Mouse (Mus musculus) kidney, adult 11 months (tissue): ENCODE measurements around the gene Vmn1r40.

Experiments
- DNase-seq: peaks from one replicate; pipeline ENCODE4 v3.0.0; 2022

Gene Vmn1r40

GRCm38 (mm10) chr6:89707240-89707639 is at the start of gene Vmn1r40:
Vmn1r40 (plus strand) TSS chr6:89707540.
- no peak for DNase-seq

- DNase-seq, result no peak
Observed at GRCm38 (mm10) chr6:89658342-89658741, 49.0 kb upstream of the Vmn1r40 start.

- DNase-seq, result no peak
Observed at GRCm38 (mm10) chr6:89658931-89659330, 48.4 kb upstream of the Vmn1r40 start.

- DNase-seq, result no peak
Observed at GRCm38 (mm10) chr6:89659692-89660423, 47.5 kb upstream of the Vmn1r40 start.

- DNase-seq, result no peak
Observed at GRCm38 (mm10) chr6:89660490-89660889, 46.9 kb upstream of the Vmn1r40 start.

GRCm38 (mm10) chr6:89662521-89662920 is 44.8 kb upstream of the Vmn1r40 start:
- no peak for DNase-seq

GRCm38 (mm10) chr6:89665155-89665554 is 42.2 kb upstream of the Vmn1r40 start:
- DNase-seq, result no peak

GRCm38 (mm10) chr6:89665667-89666066 is 41.7 kb upstream of the Vmn1r40 start:
- no peak for DNase-seq

- DNase-seq, result no peak
Observed at GRCm38 (mm10) chr6:89666976-89667375, 40.4 kb upstream of the Vmn1r40 start.

- DNase-seq, result no peak
Observed at GRCm38 (mm10) chr6:89669556-89669955, 37.8 kb upstream of the Vmn1r40 start.

GRCm38 (mm10) chr6:89671431-89671830 is 35.9 kb upstream of the Vmn1r40 start:
- no peak for DNase-seq

GRCm38 (mm10) chr6:89672641-89673040 is 34.7 kb upstream of the Vmn1r40 start:
- DNase-seq, result no peak

GRCm38 (mm10) chr6:89673135-89673780 is 34.1 kb upstream of the Vmn1r40 start:
- no peak for DNase-seq

GRCm38 (mm10) chr6:89678522-89678921 is 28.8 kb upstream of the Vmn1r40 start:
- DNase-seq, result no peak

GRCm38 (mm10) chr6:89679291-89679835 is 28.0 kb upstream of the Vmn1r40 start:
- DNase-seq, result peak; percentile 45

GRCm38 (mm10) chr6:89680155-89680554 is 27.2 kb upstream of the Vmn1r40 start:
- peak; percentile 78 for DNase-seq

GRCm38 (mm10) chr6:89684231-89684630 is 23.1 kb upstream of the Vmn1r40 start:
- no peak for DNase-seq

GRCm38 (mm10) chr6:89687100-89687499 is 20.2 kb upstream of the Vmn1r40 start:
- no peak for DNase-seq

GRCm38 (mm10) chr6:89706624-89707023 is 716 bp upstream of the Vmn1r40 start:
- DNase-seq, result no peak

GRCm38 (mm10) chr6:89718051-89718450 is 10.7 kb downstream of the Vmn1r40 start:
- DNase-seq, result no peak

- DNase-seq, result no peak
Observed at GRCm38 (mm10) chr6:89740466-89740865, 33.1 kb downstream of the Vmn1r40 start, which contains the start of gene Vmn1r41. Vmn1r41 (plus strand) TSS chr6:89740766.

GRCm38 (mm10) chr6:89742811-89743210 is 35.5 kb downstream of the Vmn1r40 start:
- no peak for DNase-seq
